Mouse (Mus musculus) liver, embryonic 13.5 days (tissue): ENCODE results near the gene Scml4. TPM values are rescaled to one million over a fixed set of nuclear protein-coding genes. Genes with fewer than 3 reads are reported as not detected.

ENCODE experiments used
- ATAC-seq: fragments of 200-750 bp; cut with Nextera tagmentation; 2 replicates; pipeline ENCODE4 v1.8.0; 2017; ENCODE audit warnings: low read depth, mild to moderate bottlenecking, moderate number of reproducible peaks, moderate library complexity
- DNase-seq: peaks from one replicate; pipeline ENCODE4 v3.0.0; 2022
- H3K27ac ChIP-seq: fragments of 300-500 bp; sonication (generic); 2 replicates; pipeline ENCODE4 v1.5.1; 2015; ENCODE audit warnings: moderate library complexity, mild to moderate bottlenecking, inconsistent platforms
- H3K27me3 ChIP-seq: fragments of 300-500 bp; sonication (generic); 2 replicates; pipeline ENCODE4 v1.6.1; 2015; ENCODE audit warnings: mild to moderate bottlenecking, inconsistent platforms
- H3K36me3 ChIP-seq: fragments of 300-500 bp; sonication (generic); 2 replicates; pipeline ENCODE4 v1.6.1; 2015; ENCODE audit warnings: mild to moderate bottlenecking, inconsistent platforms
- H3K4me1 ChIP-seq: fragments of 300-500 bp; sonication (generic); replicated peaks from 2 replicates; pipeline ENCODE4 v1.6.1; 2015; ENCODE audit warnings: inconsistent platforms
- H3K4me2 ChIP-seq: fragments of 300-500 bp; sonication (generic); 2 replicates; pipeline ENCODE4 v1.6.1; 2015; ENCODE audit warnings: inconsistent platforms, mild to moderate bottlenecking, moderate library complexity
- H3K4me3 ChIP-seq: fragments of 300-500 bp; sonication (generic); replicated peaks from 2 replicates; pipeline ENCODE4 v1.5.1; 2015; ENCODE audit warnings: mild to moderate bottlenecking, inconsistent platforms
- H3K9ac ChIP-seq: fragments of 300-500 bp; sonication (generic); 2 replicates; pipeline ENCODE4 v1.6.1; 2015; ENCODE audit warnings: mild to moderate bottlenecking, inconsistent platforms
- H3K9me3 ChIP-seq: fragments of 300-500 bp; sonication (generic); replicated peaks from 2 replicates; pipeline ENCODE4 v1.6.1; 2016; ENCODE audit warnings: inconsistent platforms
- WGBS: fragments of 180-500 bp; shearing (Covaris S2); methylation state at CpG from one replicate; pipeline ENCODE4 v1.1.7; 2015; ENCODE audit not compliant: insufficient replicate concordance; 5-methylcytosine and 5-hydroxymethylcytosine counted together
- polyA plus RNA-seq: library from polyadenylated mRNA; unstranded; fragments of >200 nt; fragmentation: Nextera tagmentation; extraction: Ambion mirVana; gene quantifications from 2 replicates; pipeline ENCODE4 v1.2.1, GENCODE M21; 2015

The Scml4 gene
- polyA plus RNA-seq, 1 experiment from 2014 or later: 0.20 TPM

DNA sequence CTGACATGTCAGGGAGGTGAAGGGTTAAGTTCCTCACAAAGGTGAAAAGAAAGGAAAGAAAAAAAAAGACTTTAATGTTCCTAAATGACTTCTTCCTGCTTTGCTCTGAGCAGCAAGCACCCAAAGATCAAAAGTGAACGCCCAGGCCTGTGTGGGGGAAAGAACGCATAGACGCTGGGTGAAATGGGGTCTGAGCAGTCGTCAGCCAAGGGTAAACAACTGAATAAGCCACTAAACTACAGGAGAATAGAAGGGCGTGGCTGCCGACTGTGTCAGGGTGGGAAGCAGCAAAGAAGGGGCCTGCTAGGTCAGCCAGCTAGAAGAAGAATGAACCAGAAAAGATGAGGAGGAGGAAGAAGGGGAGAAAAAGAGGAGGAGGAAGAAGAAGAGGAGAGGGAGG is 26.9 kb downstream of the Scml4 start:
- Histone ChIP-seq H3K9me3 (no peaks in the 10 kb centered on the region), H3K27ac (no peak overlapping the region), H3K4me1 (no peaks in the 10 kb centered on the region), H3K27me3 (no peaks in the 10 kb centered on the region), H3K9ac (no peak overlapping the region), H3K36me3 (no peaks in the 10 kb centered on the region), H3K4me3 (no peak overlapping the region), H3K4me2 (no peak overlapping the region)
- DNase-seq (no peak), ATAC-seq (no peak)
- WGBS: 28% methylated on average over 6 of the region's 6 CpGs

DNA sequence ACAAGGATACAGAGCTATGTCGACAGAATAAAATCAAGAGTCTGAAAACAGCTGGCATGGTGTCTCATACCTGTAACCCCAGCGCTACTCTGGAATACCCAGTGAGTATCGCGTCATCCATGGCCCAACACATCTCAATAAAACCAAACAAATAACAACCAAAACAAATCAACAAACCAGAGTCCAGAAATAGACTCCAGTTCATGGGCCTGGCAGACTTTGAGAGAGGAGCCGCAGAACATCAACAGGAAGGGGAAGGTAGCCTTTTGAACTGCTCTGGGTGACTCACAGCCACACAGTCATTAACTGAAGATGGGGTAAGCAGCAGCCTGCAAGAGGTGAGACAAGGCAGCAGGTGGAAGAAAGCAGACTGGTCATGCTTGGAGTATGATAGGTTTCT is 28.1 kb downstream of the Scml4 start:
- no peaks in the 10 kb centered on the region for H3K36me3 ChIP-seq
- no peak overlapping the region for H3K4me3 ChIP-seq
- DNase-seq (no peak), ATAC-seq (no peak)
- H3K27ac ChIP-seq: no peak overlapping the region
- no peak overlapping the region for H3K4me2 ChIP-seq
- no peaks in the 10 kb centered on the region for H3K27me3 ChIP-seq
- no peaks in the 10 kb centered on the region for H3K9me3 ChIP-seq
- H3K4me1 ChIP-seq: no peaks in the 10 kb centered on the region
- 68% methylated on average over 5 of the region's 5 CpGs for WGBS
- no peak overlapping the region for H3K9ac ChIP-seq

DNA sequence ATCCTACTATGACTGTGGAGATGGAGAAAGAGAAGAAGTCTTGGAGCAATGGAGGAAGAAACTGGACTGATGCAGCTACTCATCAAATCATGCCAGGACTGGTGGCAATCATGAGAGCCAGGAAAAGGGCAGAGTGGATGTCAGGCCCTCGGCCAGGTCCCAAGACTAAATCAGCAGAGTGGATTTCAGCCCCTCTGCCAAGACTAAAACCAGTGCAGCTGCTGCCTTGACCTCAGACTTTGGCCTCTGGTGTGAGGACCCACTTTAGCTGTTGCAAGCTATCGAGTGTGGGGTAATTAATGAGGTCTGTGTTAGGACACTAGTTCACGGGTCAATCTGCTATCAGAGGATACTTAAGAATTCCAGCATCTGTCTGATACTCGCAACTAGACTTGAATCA is 30.2 kb downstream of the Scml4 start:
- H3K27ac ChIP-seq: no peak overlapping the region
- no peak overlapping the region for H3K4me2 ChIP-seq
- 53% methylated on average over 4 of the region's 4 CpGs for WGBS
- ATAC-seq (no peak), DNase-seq (no peak)
- no peaks in the 10 kb centered on the region for H3K4me1 ChIP-seq
- H3K27me3 ChIP-seq: no peaks in the 10 kb centered on the region
- no peaks in the 10 kb centered on the region for H3K36me3 ChIP-seq
- H3K4me3 ChIP-seq: no peak overlapping the region
- no peaks in the 10 kb centered on the region for H3K9me3 ChIP-seq
- H3K9ac ChIP-seq: no peak overlapping the region

DNA sequence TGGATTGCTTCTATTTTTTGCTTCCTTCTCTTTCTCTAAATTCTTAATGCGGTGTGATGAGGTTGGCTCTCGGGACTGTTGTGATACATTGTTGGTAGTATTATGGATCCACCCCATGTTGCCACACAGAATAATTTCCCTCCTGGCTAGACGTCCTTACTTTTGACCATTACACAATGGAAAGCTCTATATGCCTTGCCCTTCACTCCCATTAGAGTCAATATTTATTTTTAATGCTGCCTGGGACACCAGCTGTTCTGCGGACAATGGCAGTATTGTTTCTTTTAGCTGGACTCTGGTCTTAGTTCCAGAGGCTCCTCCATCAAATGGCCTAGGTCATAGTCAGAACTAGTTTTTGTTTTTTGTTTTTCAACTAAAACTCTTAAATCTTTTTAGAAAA is 32.1 kb downstream of the Scml4 start:
- DNase-seq (no peak), ATAC-seq (no peak)
- no peak overlapping the region for H3K4me2 ChIP-seq
- H3K27me3 ChIP-seq: no peaks in the 10 kb centered on the region
- WGBS: 72% methylated on average over 4 of the region's 4 CpGs
- H3K4me3 ChIP-seq: no peak overlapping the region
- H3K4me1 ChIP-seq: no peaks in the 10 kb centered on the region
- H3K36me3 ChIP-seq: no peaks in the 10 kb centered on the region
- H3K9ac ChIP-seq: no peak overlapping the region
- no peaks in the 10 kb centered on the region for H3K9me3 ChIP-seq
- H3K27ac ChIP-seq: no peak overlapping the region

DNA sequence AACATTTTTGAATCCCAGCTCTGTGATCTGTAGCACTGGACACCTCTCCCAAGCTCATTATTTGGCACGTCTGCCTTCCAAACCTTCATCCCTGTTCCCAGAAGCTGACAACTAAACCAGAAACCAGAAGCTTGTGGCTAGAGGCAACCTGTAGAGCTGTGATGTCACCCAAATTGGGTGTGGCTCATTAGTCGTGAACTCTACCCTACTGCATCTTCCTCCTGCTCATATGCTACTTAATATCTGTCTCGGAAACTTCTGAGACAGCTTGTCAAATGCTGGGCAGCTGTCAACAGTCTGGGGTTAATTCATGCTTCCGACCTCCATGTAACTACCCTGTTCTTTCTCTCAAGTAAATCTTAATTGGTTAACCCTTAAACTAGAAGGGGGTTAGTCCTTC is 32.8 kb downstream of the Scml4 start:
- Histone ChIP-seq H3K9ac (no peak overlapping the region), H3K36me3 (no peaks in the 10 kb centered on the region), H3K27me3 (0 out of 2 replicates have a peak, but pooled peaks cover 3% of the 10 kb centered on the region), H3K4me2 (no peak overlapping the region), H3K4me1 (no peaks in the 10 kb centered on the region), H3K4me3 (no peak overlapping the region), H3K27ac (no peak overlapping the region), H3K9me3 (no peaks in the 10 kb centered on the region)
- no peak for ATAC-seq
- no peak for DNase-seq
- WGBS: 50% methylated on average over 4 of the region's 4 CpGs

DNA sequence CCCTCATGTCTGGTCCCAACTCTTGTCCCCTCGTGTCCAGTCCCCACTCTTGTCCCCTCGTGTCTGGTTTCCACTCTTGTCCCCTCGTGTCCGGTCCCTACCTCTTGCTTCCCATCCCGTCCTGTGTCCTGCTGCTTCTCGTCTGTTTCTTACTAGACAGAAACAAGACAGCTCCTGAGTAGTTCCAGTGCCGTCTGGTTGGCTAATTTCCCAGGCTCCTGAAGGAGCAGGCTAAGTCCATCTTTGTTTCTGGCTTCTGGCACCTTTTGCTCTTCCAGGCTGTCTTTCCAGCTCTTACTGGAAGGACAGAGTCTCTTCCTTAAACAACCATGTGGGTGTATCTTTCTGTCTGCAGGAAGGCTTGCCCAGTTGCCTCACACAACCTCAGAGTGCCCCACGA is 33.7 kb downstream of the Scml4 start:
- ATAC-seq (no peak), DNase-seq (no peak)
- H3K27me3 ChIP-seq: 0 out of 2 replicates have a peak, but pooled peaks cover 4% of the 10 kb centered on the region
- no peak overlapping the region for H3K4me2 ChIP-seq
- no peaks in the 10 kb centered on the region for H3K36me3 ChIP-seq
- H3K27ac ChIP-seq: no peak overlapping the region
- H3K4me3 ChIP-seq: no peak overlapping the region
- H3K9me3 ChIP-seq: no peaks in the 10 kb centered on the region
- H3K4me1 ChIP-seq: no peaks in the 10 kb centered on the region
- 56% methylated on average over 8 of the region's 8 CpGs for WGBS
- no peak overlapping the region for H3K9ac ChIP-seq

DNA sequence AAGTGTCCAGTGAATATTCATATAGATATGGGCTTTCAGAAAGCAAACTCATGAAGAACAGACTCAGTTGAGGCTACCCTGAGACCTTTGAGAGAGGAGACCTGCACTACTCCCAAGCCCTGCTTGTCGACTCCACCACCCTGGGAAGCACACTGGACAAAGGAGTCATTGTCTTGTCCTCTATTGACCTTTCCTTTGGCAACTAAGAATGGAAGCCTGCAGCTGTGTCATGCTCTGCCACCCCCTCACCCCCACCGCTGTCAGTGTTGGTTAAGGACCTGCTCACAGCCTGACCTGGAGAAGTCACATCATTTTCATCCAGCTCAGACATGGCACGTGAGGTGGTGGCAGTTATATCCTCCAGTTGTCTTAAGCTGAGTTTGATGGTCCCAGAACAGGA is 34.1 kb downstream of the Scml4 start:
- Histone ChIP-seq H3K27me3 (0 out of 2 replicates have a peak, but pooled peaks cover 4% of the 10 kb centered on the region), H3K36me3 (no peaks in the 10 kb centered on the region), H3K27ac (no peak overlapping the region), H3K9me3 (no peaks in the 10 kb centered on the region), H3K4me1 (no peaks in the 10 kb centered on the region), H3K9ac (no peak overlapping the region), H3K4me3 (no peak overlapping the region), H3K4me2 (no peak overlapping the region)
- ATAC-seq (no peak), DNase-seq (no peak)
- WGBS: 55% methylated on average over 3 of the region's 3 CpGs

DNA sequence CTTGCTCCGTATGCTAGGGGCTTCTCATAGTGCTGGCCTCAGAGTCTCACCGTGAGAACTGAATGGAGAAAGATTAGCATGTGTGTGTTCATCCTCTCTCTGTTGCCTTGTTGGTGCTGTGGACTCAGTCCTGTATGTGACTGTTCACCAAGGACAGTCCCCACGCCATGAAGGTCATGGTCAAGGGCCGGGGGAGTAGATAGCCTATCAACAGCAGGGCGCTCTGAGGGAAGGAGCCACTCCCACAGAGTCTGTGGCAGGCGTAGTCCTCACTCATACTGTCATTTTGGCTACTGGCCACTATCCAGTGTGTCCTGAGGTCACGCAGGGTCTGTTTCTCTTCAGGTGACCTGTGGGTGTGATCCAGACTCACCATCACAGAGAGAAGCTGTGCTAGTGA is 34.5 kb downstream of the Scml4 start:
- Histone ChIP-seq H3K27ac (no peak overlapping the region), H3K4me3 (no peak overlapping the region), H3K9ac (no peak overlapping the region), H3K27me3 (0 out of 2 replicates have a peak, but pooled peaks cover 4% of the 10 kb centered on the region), H3K36me3 (no peaks in the 10 kb centered on the region), H3K4me1 (no peaks in the 10 kb centered on the region), H3K4me2 (no peak overlapping the region), H3K9me3 (no peaks in the 10 kb centered on the region)
- ATAC-seq (no peak), DNase-seq (no peak)
- 62% methylated on average over 7 of the region's 7 CpGs for WGBS

DNA sequence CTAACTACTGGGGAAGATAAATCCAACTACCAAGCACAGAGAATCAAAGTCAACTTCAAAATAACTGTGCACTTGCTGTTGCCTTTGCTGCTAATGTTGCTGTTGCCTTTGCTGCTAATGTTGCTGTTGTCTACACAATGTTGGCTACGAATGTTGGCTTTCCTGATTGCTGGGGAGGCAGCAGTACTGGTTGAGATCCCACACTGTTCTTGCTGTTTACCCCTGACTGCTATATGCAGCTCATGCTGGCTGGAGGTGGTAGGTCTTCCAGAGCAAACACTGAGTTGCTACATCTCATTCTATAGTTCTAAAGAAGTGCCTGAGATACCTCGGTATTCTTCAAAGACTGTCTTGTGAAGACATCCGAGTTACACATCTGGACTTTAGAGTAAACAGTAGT is 36.5 kb downstream of the Scml4 start:
- no peaks in the 10 kb centered on the region for H3K36me3 ChIP-seq
- no peaks in the 10 kb centered on the region for H3K9me3 ChIP-seq
- no peak overlapping the region for H3K27ac ChIP-seq
- H3K9ac ChIP-seq: no peak overlapping the region
- WGBS: 58% methylated on average over 3 of the region's 3 CpGs
- no peaks in the 10 kb centered on the region for H3K4me1 ChIP-seq
- no peak for DNase-seq
- H3K4me3 ChIP-seq: no peak overlapping the region
- no peak overlapping the region for H3K4me2 ChIP-seq
- ATAC-seq: no peak
- H3K27me3 ChIP-seq: 0 out of 2 replicates have a peak, but pooled peaks cover 4% of the 10 kb centered on the region

DNA sequence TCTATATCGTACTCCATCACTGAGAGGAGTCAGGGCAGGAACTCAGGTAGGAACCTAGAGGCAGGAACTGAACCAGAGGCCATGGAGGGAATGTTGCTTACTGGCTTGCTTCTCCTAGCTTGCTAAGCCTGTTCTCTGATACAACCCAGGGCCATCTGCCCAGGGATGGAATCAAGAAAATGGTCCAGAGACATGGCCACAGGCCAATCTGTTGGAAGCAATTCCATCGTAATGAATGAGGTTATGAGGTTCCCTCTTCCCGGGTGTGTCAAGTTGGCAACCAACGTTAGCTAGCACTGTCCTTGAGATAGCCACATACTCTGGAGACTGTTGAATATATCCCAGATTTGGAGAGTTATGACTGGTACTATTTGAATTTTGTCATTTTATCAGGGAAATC is 37.0 kb downstream of the Scml4 start:
- ATAC-seq: no peak
- Histone ChIP-seq H3K4me2 (no peak overlapping the region), H3K9me3 (no peaks in the 10 kb centered on the region), H3K4me3 (no peak overlapping the region), H3K4me1 (no peaks in the 10 kb centered on the region), H3K9ac (no peak overlapping the region), H3K36me3 (no peaks in the 10 kb centered on the region), H3K27me3 (0 out of 2 replicates have a peak, but pooled peaks cover 4% of the 10 kb centered on the region), H3K27ac (no peak overlapping the region)
- 62% methylated on average over 4 of the region's 4 CpGs for WGBS
- DNase-seq: no peak

DNA sequence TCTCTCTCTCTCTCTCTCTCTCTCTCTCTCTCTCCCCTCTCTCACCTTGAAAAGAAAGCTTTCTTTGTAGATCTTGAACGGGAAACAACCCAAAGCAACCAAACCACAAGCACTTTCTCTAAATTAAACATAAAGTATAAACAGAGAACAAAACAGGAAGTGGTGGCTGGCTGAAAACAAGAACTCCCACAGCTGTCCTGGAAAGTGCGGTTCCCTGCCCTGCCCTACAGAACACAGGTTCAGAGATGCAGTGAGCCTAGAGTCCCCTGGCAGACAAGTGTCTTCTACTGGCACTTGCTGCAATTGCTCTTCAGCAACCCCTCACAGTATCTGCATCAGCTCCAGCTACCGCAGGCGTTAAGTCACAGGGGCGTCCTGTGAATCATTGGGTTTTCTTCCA is 37.5 kb downstream of the Scml4 start:
- H3K4me3 ChIP-seq: no peak overlapping the region
- WGBS: 34% methylated on average over 5 of the region's 5 CpGs
- H3K27ac ChIP-seq: no peak overlapping the region
- H3K4me2 ChIP-seq: no peak overlapping the region
- no peaks in the 10 kb centered on the region for H3K9me3 ChIP-seq
- H3K4me1 ChIP-seq: no peaks in the 10 kb centered on the region
- DNase-seq: no peak
- H3K9ac ChIP-seq: no peak overlapping the region
- 0 out of 2 replicates have a peak, but pooled peaks cover 4% of the 10 kb centered on the region for H3K27me3 ChIP-seq
- no peaks in the 10 kb centered on the region for H3K36me3 ChIP-seq
- no peak for ATAC-seq

DNA sequence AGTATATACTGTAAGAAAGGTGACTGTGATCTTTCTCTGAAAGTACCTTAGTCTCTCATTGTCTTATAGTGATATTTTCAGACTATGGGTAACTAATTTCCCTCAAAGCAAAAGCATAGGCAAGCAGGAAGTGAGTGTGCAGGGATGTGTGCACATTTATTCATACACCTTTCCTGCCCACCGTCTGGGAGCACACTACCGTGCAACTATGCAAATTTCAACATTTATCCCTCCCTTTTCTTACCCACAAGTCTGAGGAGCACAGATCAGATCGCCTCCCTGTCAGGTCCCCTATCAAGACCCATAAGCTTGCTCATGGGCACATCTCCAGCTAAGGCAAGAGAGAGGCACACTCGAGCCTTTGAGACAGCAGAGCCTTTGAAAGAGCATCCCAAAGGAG is 41.2 kb downstream of the Scml4 start:
- H3K27ac ChIP-seq: no peak overlapping the region
- no peak overlapping the region for H3K4me2 ChIP-seq
- 44% methylated on average over 4 of the region's 4 CpGs for WGBS
- DNase-seq: no peak
- H3K27me3 ChIP-seq: 0 out of 2 replicates have a peak, but pooled peaks cover 8% of the 10 kb centered on the region
- ATAC-seq: no peak
- no peaks in the 10 kb centered on the region for H3K36me3 ChIP-seq
- H3K9me3 ChIP-seq: no peaks in the 10 kb centered on the region
- H3K9ac ChIP-seq: no peak overlapping the region
- no peak overlapping the region for H3K4me3 ChIP-seq
- no peaks in the 10 kb centered on the region for H3K4me1 ChIP-seq
